Mouse (Mus musculus): ENCODE results near the gene Syne1.

Syne1 gene

DNA sequence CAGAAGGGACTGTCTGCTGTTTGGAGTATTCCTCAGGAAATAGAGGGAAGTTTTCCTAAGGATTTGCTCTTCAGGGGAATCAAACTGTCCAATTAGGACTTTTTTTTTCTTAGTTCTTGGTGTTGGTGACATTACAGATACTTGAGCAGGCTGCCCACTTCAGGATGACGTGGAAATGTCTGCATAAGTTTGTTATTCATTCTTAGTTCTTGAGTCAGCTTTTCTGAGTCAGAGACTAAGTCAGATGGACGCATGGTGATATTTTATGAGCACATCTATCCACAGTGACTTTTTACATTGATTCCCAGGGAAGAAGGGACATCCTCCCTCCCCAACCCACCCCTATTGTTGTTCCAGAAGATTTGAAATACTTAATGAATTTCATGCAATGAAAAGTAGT, 567.4 kb downstream of the Syne1 start:
- no peak for DNase-seq (ENCODE audit: low read depth, low spot score)

DNA sequence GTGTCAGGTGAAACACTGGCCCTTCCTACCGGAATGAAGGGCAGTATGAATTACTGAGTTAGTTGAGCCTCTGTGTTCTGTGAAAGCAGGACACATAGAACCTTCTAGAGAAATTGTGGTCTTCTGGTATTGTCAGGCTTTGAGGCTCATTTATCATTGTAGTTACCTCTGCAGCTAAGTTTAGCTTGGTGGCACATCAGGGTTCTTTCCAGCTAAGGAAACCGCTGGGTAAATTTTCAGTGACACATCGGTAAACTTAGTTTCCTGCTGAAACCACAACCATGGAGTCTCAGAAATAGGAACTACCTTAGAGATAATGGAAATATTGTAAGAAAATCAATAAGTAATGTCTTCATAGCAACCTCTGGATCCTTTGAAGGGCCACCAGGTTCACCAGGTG, 573.9 kb downstream of the Syne1 start:
- DNase-seq (ENCODE audit: low read depth, low spot score) = no peak

DNA sequence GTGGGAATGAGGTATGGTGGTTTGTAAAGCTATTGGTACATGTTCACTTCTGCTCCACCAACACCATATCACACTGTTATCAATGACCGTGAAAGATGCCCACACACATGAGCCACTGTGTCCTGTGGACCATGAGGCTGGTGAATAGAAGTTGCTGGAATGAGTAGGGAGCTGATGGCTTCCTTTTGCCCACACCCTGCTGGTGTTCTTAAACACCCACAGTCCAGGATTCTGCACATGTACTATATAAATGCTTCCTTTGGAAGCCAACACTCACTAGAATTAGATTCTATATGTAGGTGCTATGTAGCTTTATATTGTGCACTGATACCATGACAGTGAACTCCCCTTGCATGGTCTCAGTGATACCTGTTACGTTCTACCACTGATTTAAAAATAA, 574.7 kb downstream of the Syne1 start:
- DNase-seq (ENCODE audit: low read depth, low spot score) = no peak

DNA sequence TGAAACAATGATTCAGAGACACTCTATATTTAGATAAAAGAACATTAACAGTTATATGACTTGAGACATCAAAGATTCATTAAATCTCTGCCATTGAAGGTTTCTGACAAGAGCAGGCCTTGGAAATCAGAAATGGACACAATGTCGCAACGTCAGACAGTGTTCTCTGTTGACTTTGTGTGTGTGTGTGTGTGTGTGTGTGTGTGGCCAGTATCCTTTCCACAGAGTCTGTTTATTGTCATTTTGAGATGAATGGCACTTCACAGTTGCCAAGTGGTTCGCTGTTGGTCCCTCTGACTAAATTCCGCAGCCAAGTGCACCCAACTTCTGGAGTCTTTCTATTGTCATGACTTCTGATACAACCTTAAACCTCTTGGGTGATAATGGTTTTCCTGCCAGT, 577.0 kb downstream of the Syne1 start:
- no peak for DNase-seq (ENCODE audit: low read depth, low spot score)

DNA sequence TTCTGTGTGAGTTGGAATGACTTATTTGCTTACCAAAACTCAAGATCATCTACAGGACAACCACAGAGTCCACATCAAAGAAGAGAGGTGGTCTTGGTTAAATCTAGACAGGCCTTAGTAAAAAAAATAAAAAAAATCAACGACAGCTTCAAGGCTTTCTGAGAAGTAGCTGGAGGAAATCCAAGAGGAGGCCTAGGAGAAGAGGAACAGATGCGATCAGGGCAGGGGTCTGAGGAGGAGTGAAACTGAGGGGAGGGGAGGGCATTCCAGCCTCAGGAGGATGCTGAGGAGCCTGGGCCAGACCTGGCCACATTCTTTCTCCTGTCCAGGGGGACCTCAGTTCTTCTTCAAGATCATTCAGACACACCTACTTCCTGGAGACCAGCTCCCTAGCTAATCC, 579.3 kb downstream of the Syne1 start:
- DNase-seq (ENCODE audit: low read depth, low spot score) = no peak

DNA sequence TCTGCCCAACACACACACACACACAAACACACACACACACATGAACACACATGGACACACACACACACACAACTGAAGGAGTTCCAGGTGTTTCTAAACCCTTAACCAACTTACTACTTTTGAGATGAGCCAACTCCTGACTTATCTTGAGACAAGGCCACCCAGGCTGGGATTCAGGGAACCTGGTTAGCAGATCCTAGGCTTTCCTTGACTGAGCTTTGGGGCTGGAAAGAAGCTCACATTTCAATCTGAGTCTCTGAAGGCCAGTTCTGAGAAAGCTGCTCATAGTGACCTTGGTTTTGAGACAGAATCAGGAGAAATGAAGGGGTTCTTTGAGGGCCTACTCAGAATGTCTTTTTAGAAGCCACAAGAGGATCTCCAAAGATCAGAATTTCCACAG, 579.7 kb downstream of the Syne1 start:
- DNase-seq (ENCODE audit: low read depth, low spot score) = no peak

DNA sequence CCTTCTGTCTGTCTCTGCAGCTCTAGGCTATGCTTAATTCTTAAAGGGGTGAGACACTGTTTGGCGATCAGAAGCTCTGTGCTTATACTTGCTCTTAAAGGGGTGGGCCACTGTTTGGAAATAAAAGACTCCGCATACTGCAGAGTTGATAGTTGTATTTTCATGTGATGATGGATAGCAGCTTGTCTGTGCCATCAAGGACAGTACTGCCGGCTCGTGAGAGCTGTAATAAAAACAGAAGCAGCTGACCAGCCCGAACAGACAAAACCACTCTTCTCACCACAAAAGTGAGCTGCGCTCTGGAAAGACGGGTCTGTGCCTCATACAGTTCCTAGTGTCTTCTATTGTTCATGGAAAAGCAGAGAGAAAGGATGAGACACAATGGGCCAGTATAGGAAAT, 580.1 kb downstream of the Syne1 start:
- no peak for DNase-seq (ENCODE audit: low read depth, low spot score)
